Mouse (Mus musculus): Measurements from ENCODE around the gene H2afx.

GRCm38 (mm10) chr9:44352337-44352736 lies 17.8 kb downstream of the H2afx start:
- TF ChIP-seq CTCF (IDR thresholded peaks at IDR 0.05; ENCODE audit: control insufficient read depth, insufficient read depth, insufficient read length) (no peak), CEBPB (IDR thresholded peaks at IDR 0.05; ENCODE audit: low read depth) (no peak), USF1 (IDR thresholded peaks at IDR 0.05; ENCODE audit: low read depth) (no peak)

Data from C2C12 (cell line).